Mouse (Mus musculus) urinary bladder, postnatal 36 days (tissue): ENCODE results near the gene Dlgap1.

ENCODE experiments used
- DNase-seq, 2 experiments: peaks; one replicate each; pipeline ENCODE4 v3.0.0; 2022; ENCODE audit warnings: low spot score in 2 of 2, mixed read lengths in 1 of 2

The Dlgap1 gene

GRCm38 (mm10) chr17:70865060-70865604 is 896.3 kb downstream of the Dlgap1 start:
- no peak for DNase-seq

GRCm38 (mm10) chr17:70866029-70866428 is 897.2 kb downstream of the Dlgap1 start:
- no peak for DNase-seq

DNA sequence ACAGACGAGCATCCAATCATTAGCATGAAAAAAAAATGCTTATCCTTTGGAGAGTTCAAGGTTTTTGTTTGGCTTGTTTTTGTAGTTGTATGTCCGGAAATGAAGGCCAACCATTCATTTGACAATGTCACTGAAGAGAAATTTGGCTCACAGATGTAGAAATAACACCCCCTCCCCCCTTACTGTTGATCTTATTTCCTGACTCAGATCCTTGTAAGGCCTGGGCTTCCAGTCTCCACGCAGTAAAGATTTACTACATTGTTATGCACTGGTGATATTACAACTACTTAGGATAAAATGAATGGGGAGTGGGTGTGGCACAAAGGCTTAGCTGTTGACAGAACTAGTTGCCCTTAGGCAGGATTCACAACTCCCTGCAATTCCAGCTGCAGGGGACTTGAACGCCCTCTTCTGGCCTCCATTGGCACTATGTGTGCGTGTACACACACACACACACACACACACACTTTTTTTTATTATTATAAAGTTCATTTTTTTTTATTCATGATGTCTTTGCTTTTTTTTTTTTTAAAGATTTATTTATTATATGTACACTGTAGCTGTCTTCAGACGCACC is 897.8 kb downstream of the Dlgap1 start:
- no peak for DNase-seq

GRCm38 (mm10) chr17:70868577-70869229 is 899.8 kb downstream of the Dlgap1 start:
- DNase-seq, result no peak

DNA sequence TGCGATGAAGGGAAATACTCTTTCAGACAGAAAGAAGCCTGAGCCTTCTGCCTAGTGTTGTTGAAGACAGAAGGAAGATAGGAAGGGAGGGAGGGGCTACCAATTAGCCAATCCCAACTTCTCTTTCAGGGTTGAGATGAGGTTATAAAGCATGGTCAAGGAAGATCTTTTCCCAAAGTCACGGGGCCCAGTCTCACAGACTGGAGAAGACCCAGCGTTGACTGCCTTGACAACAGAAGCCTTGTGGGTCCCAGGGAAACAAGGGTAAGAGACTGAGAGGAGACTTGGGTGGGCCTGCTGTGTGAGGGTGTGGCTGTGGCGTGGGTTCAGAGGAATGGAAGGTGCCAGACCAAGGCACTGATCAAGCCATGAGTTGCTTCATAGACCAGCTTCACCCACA is 901.7 kb downstream of the Dlgap1 start:
- DNase-seq, result no peak
